Mouse (Mus musculus) adrenal gland (tissue): ENCODE data around the gene Zfyve28.

Experiments
- intact Hi-C: fragments of 180-260 bp; cut with DNase I; formaldehyde crosslinking; loops from one replicate; pipeline ENCODE4 v1.15.1; 2025

Gene Zfyve28

DNA sequence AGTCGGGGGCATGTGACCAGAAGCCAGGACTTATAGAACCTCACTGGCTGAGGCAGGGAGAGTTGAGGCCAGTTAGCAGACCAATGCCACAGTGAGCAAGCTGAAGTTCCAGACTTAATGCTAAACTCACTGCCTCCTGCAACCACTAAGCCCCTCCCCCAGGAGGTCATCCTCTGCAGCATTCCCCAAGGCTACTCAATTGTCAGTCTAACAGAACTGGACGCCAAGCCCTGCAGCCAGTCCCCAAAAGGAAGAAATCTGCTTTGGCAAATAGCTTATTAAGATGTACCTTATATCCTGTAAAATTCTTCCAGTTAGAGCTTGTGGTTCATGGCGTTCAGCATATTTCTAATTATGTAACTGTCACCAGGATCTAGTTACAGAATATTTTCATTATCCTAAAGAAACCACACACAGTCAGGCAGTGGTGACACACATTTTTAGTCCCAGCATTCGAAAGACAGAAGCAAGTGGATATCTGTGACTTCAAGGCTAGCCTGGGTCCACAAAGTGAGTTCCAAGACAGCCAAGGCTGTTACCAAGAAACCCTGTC lies 35.2 kb downstream of the Zfyve28 start:
- intact Hi-C loops, result loop anchor here (10.0 kb wide), 1 partner anchor 158 kb away; no protein-coding TSS in a partner anchor

DNA sequence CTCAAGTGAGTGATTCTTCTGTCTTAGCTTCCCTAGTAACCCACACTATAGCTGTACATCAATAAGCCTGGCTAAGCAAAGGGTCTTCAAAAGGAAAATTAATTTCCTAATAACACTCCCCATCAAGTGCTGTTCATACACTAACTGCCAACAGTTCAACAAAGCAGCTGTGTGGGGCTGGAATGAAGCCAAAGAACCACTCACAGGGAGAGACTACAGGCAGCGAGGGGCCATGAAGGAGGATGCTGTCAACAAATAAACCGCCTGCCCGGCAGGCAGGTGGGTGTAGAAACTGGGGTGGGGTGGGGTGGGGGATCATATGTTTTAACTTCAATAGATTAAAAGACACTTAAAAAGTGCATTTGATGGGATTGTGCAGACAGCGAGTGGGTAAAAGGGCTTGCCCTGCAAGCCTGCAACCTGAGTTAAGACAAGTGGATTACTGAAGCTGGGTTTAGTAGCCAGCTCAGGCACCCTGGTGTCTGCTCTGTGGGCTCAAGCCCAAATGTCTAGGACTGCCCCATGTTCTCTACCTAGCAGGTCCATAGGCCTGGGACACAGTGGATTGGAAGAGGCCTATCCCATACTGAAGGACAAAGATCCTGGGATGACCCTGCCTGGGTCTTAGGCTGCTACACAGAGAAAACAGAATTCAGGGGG lies 35.8 kb downstream of the Zfyve28 start:
- intact Hi-C loops, result loop anchor here (10.0 kb wide), 1 partner anchor 158 kb away; no protein-coding TSS in a partner anchor

GRCm38 (mm10) chr5:34251794-34252193 lies 36.5 kb downstream of the Zfyve28 start:
- intact Hi-C loops, result loop anchor here (10.0 kb wide), 1 partner anchor 157 kb away; no protein-coding TSS in a partner anchor

DNA sequence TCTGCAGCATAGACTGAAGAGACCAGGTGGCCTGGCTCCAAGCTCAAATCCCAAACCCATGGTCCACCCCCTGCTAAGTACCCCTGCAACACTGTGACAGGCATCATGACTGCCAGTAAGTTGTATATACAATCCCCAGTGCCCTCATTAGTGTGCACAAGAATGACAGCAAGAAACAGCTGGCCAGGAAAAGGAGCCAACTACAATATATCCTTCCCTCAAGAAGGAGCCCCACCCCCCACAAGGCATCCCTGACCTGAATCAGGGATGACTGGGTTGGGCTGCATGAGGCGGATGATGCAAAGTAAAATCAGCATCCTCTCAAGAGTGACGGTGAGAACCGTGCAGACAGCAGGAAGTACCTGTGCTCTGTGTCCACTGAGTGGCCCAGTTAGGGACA lies 38.2 kb downstream of the Zfyve28 start:
- intact Hi-C loops, result loop anchor here (10.0 kb wide), 1 partner anchor 155 kb away; no protein-coding TSS in a partner anchor

DNA sequence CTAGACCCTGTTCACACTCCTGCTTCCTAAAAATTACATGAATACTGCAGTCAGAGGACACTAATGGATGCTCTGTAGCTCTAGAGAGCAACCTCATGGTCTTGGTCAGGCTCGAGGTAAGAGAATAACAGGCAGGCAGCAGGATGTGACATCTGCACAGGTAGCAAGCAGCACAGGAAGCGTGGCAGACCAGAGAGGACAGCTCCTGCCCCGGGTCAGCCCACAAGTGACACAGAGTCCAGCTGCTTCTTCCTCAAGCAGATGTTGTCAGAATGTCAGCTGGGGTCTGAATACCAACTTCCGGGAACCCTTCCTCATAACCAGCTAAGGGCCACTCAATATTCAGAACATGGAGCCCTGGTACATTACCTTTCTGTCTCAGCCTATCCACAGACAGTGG lies 39.1 kb downstream of the Zfyve28 start:
- intact Hi-C loops, result no loop called here

DNA sequence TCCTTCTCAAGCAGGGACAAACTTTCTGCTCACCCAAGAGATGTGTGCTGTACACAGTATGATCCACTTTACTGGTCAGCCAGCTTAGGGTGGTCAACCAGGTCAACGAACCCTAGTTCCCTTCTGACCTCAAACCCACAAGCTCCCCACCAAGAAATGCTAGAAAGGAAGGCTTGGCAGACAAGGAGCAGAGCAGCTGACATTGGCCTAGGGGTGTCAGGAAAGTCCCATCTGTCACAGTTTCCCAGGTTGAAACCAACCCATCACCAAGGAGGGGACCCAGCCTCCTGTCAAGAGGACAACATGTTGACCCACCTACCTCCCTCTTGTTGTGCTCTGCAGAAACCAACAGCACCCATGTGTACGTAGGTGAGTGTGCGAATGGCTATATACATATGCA lies 41.8 kb downstream of the Zfyve28 start:
- intact Hi-C loops, result no loop called here

GRCm38 (mm10) chr5:34243062-34243461 lies 45.2 kb downstream of the Zfyve28 start:
- intact Hi-C loops, result no loop called here

- intact Hi-C loops, result no loop called here
These were observed 45.9 kb downstream of the Zfyve28 start for GRCm38 (mm10) chr5:34242224-34242963.

DNA sequence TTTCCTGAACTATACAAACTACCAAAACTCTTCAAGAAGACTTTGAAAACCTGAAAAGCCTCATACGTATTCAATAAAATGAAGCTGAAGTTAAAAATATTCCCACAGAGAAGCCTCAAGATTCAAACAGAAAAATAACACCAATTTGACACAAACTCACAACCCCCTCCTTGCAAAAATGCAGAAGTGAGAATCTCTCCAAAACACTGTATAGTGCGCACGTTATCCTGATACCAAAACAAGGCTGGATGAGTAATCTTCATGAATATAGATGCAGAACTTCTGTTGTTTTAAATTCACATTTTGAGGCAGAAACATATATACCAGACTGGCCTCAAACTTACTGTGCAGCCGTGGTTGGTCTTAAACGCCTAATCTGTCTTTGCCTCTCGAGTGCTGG lies 49.8 kb downstream of the Zfyve28 start:
- intact Hi-C loops, result no loop called here

DNA sequence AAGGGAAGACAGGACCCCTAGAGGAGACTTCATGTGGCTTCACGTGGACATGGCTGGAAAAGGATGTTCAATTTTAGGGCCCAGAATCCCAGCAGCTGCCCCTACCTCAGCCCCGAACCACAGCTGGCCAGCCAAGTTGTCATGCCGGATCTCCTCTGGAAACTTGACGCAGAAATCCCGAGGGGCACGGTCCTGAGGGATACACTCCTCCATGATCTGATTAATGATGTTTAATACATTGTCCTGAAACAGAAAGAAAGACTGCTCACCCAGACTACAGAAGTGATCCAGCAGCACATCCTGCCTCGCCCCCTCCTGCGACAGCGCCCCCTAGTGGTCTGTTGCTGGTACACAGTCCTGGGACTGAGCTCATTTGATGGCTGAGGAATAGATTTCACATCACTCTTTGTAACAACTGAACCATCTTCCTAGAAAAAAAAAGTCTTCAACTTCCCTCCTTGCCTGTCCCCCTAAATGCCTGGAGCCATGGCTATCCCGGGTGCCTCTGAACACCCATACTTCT lies 52.3 kb downstream of the Zfyve28 start:
- intact Hi-C loops, result no loop called here

DNA sequence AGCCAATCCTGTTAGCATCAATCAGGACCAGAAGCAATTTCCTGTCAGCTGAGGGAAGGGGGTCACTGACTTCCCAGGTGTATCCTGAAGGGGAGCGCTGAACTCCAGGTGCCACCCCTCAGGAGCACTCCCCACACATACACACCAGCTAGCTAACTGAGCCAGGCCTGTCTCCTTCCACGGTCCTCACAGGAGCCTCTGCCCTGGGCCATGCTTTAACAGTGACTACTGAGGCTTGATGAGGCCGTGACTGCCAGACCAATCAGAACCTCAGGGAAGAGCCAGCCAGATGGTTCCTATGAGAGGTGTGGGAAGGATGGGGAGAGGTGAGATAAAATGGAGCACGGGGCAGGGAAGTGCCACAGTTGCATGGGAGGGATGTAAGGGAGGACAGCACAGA lies 53.2 kb downstream of the Zfyve28 start:
- intact Hi-C loops, result no loop called here

- intact Hi-C loops, result no loop called here
These were observed 55.1 kb downstream of the Zfyve28 start for GRCm38 (mm10) chr5:34233221-34233515.

GRCm38 (mm10) chr5:34232481-34233220 lies 55.6 kb downstream of the Zfyve28 start:
- intact Hi-C loops, result no loop called here

GRCm38 (mm10) chr5:34231901-34232300 lies 56.3 kb downstream of the Zfyve28 start:
- intact Hi-C loops, result no loop called here

DNA sequence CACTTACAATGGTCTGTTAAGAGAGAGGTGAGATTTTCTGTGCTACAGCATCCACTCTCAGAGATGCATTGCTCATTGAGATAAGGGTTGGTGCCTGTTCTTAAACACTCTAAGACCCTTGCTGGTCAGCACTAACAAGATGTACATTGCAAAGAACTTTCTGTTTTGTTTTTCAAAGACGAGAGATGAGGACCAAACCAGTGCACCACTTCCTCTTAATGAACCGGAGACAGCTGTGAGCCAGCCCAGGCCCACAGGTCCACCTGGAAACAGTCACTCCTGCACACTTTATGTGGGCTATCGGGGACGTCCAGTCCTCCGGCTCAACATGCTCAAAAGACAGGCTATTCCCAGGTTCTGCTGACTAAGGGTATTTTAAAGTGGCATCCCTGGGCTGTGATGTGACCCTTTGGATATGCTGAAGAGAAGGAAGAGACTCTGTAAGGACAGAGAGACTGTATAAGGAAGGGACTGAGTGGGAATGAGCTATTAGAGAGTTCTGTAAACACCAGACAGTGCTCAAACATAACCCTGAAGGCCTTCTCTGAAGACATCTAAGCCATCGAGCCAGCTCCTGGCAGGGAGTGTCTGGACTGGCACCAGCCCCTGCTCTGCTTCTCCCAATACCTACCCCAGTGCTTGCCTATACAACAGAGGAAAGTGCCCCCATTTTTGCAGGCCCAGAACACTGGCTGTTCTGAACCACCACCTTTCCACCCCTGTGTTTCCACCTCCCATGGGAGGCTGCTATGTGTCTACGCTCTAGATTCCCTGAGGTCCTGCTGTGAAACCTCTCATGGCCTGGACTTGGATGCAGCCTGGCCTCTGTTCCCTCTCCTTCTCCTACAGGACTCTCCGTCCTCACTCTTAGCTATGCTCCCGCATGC lies 57.4 kb downstream of the Zfyve28 start:
- intact Hi-C loops, result no loop called here

GRCm38 (mm10) chr5:34229503-34229902 lies 58.7 kb downstream of the Zfyve28 start:
- intact Hi-C loops, result no loop called here

GRCm38 (mm10) chr5:34225516-34225915 lies 62.7 kb downstream of the Zfyve28 start:
- intact Hi-C loops, result no loop called here

- intact Hi-C loops, result no loop called here
These were observed 63.7 kb downstream of the Zfyve28 start for GRCm38 (mm10) chr5:34224515-34224914.

- intact Hi-C loops, result no loop called here
These were observed 68.2 kb downstream of the Zfyve28 start for GRCm38 (mm10) chr5:34220001-34220400.

DNA sequence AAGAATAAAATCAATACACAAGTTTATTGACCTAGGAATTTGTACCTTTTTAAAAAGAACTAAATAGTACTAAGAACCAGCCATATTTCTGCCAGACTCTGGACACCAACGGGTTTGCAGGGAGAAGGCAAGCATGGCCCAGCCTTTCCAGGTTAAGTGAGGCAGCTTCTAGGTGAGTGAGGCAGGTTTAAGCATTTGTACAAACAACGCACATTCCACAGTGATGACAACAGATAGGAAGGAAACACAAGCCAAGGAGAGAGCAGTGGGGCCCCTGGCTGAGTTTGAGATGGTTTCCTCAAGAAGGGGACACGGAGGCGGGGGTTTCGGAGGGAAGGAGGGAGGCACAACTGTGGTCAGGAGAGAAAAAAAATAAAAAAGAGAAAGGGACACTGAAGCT lies 69.6 kb downstream of the Zfyve28 start:
- intact Hi-C loops, result no loop called here

GRCm38 (mm10) chr5:34217756-34218155 lies 70.5 kb downstream of the Zfyve28 start:
- intact Hi-C loops, result no loop called here
